Comparison of ENCODE assay signal across 21 mouse cellular contexts in the genomic region with DNA sequence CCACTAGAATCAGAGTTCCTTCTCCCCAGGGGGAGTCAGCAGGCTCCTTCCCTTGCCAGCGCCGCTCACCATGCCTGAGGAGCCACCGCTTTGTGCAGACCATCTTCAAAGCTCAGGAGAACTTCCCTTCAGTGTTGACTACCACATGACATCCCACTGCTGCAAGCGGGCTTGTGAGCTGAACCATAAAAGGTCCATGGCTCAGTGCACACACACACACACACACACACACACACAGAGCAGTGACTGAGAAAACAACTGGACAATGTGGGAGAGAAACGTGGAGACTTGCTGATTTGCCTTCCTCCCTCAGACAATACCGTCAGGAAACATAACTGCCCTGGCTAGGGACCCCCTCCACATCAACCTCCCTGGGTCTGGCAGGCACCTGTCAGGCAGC. TPM values are rescaled to one million over a fixed set of nuclear protein-coding genes. Genes with fewer than 3 reads are reported as not detected.
DNase-seq lines count a peak whose midpoint lies in the region; ATAC-seq and TF ChIP-seq lines count a peak whose summit lies in the region.
"Had no signal": no experiment of that assay in that cellular context is flagged by ENCODE, and none has a peak within 500 bp of the region (broad histone marks: within the 10 kb centered on the region; RNA-seq: fewer than 3 reads in every experiment).

No protein-coding gene starts in this region.

- peak; percentile 53 for DNase-seq in kidney, adult 2 months
- DNase-seq in kidney, postnatal 14 days, result peak; percentile 39
- DNase-seq in kidney, postnatal 25 days, result peak; percentile 39 to 69
- DNase-seq in adrenal gland, postnatal 36 days, result no peak
- no peak for DNase-seq in thymus, postnatal 10 days (ENCODE audit: low spot score in 2 of 2)
- DNase-seq: adrenal gland, adult 2 months; adrenal gland, postnatal 10 days; adrenal gland, postnatal 25 days; cerebellum, adult 11-12 months; cerebellum, adult 2 months; cerebellum, adult 9-10 months; cerebellum, postnatal 10 days; cerebellum, postnatal 25 days had no signal

- H3K27ac ChIP-seq in kidney, adult 2 months (ENCODE audit: insufficient read depth, low read depth, low read length), result no peak overlapping the region
- no peak overlapping the region for H3K27ac ChIP-seq in kidney, embryonic 15.5 days
- no peak overlapping the region for H3K27ac ChIP-seq in kidney, embryonic 16.5 days (ENCODE audit: low read length)
- H3K27ac ChIP-seq in kidney, embryonic 14.5 days (ENCODE audit: low read depth, low read length), result no peak overlapping the region
- H3K27ac ChIP-seq: embryonic facial prominence, embryonic 10.5 days; embryonic facial prominence, embryonic 12.5 days; forebrain, embryonic 13.5 days; forebrain, embryonic 15.5 days had no signal

- no peaks in the 10 kb centered on the region for H3K27me3 ChIP-seq in kidney, adult 2 months (replicated peaks; ENCODE audit: control insufficient read depth, insufficient read depth, low read length)
- no peaks in the 10 kb centered on the region for H3K27me3 ChIP-seq in kidney, embryonic 15.5 days
- no peaks in the 10 kb centered on the region for H3K27me3 ChIP-seq in kidney, embryonic 16.5 days (ENCODE audit: insufficient read depth, low read length)
- no peaks in the 10 kb centered on the region for H3K27me3 ChIP-seq in kidney, embryonic 14.5 days (ENCODE audit: control insufficient read depth, insufficient read depth, low read length)
- H3K27me3 ChIP-seq: embryonic facial prominence, embryonic 12.5 days; forebrain, embryonic 13.5 days; forebrain, embryonic 15.5 days had no signal

- no peaks in the 10 kb centered on the region for H3K9me3 ChIP-seq in kidney, embryonic 15.5 days (replicated peaks)
- no peaks in the 10 kb centered on the region for H3K9me3 ChIP-seq in kidney, embryonic 16.5 days (ENCODE audit: low read length)
- H3K9me3 ChIP-seq in kidney, embryonic 14.5 days (ENCODE audit: control insufficient read depth, low read length), result no peaks in the 10 kb centered on the region
- H3K9me3 ChIP-seq: embryonic facial prominence, embryonic 10.5 days; embryonic facial prominence, embryonic 12.5 days; forebrain, embryonic 13.5 days; forebrain, embryonic 15.5 days had no signal

- no peak overlapping the region for H3K9ac ChIP-seq in kidney, embryonic 15.5 days
- H3K9ac ChIP-seq in kidney, embryonic 16.5 days (replicated peaks; ENCODE audit: low read length), result no peak overlapping the region
- no peak overlapping the region for H3K9ac ChIP-seq in kidney, embryonic 14.5 days (ENCODE audit: low read depth, low read length)
- H3K9ac ChIP-seq: embryonic facial prominence, embryonic 12.5 days; forebrain, embryonic 13.5 days; forebrain, embryonic 15.5 days had no signal

- peaks cover 14% of the 10 kb centered on the region for H3K4me1 ChIP-seq in kidney, adult 2 months (ENCODE audit: control insufficient read depth, insufficient read depth, low read length)
- H3K4me1 ChIP-seq in kidney, embryonic 15.5 days, result peaks cover 21% of the 10 kb centered on the region
- peaks cover 5% of the 10 kb centered on the region for H3K4me1 ChIP-seq in kidney, embryonic 16.5 days (ENCODE audit: insufficient read depth, low read length)
- 0 out of 2 replicates have a peak, but pooled peaks cover 7% of the 10 kb centered on the region for H3K4me1 ChIP-seq in kidney, embryonic 14.5 days (ENCODE audit: control insufficient read depth, insufficient read depth, low read length)
- H3K4me1 ChIP-seq: embryonic facial prominence, embryonic 12.5 days had no signal

- H3K4me3 ChIP-seq in kidney, adult 2 months (ENCODE audit: insufficient read depth, low read depth, low read length), result no peak overlapping the region
- no peak overlapping the region for H3K4me3 ChIP-seq in kidney, embryonic 15.5 days (replicated peaks)
- H3K4me3 ChIP-seq in kidney, embryonic 16.5 days (ENCODE audit: low read length), result no peak overlapping the region
- H3K4me3 ChIP-seq in kidney, embryonic 14.5 days (ENCODE audit: low read length), result no peak overlapping the region
- H3K4me3 ChIP-seq: embryonic facial prominence, embryonic 10.5 days; embryonic facial prominence, embryonic 12.5 days; forebrain, embryonic 13.5 days; forebrain, embryonic 15.5 days had no signal

- WGBS in kidney, adult 2 months, result 54% methylated on average over 6 of the region's 6 CpGs
- WGBS in kidney, embryonic 15.5 days, result 37% methylated on average over 6 of the region's 6 CpGs
- WGBS in kidney, embryonic 16.5 days, result 47% methylated on average over 6 of the region's 6 CpGs
- WGBS in kidney, embryonic 14.5 days, result 47% methylated on average over 6 of the region's 6 CpGs

- no peaks in the 10 kb centered on the region for H3K36me3 ChIP-seq in kidney, adult 2 months (ENCODE audit: control insufficient read depth, insufficient read depth, low read length)
- H3K36me3 ChIP-seq in kidney, embryonic 15.5 days, result peaks cover 9% of the 10 kb centered on the region
- H3K36me3 ChIP-seq in kidney, embryonic 16.5 days (ENCODE audit: insufficient read depth, low read length), result peaks cover 2% of the 10 kb centered on the region; the same call in 1 of the 2 replicates
- H3K36me3 ChIP-seq in kidney, embryonic 14.5 days (ENCODE audit: control insufficient read depth, insufficient read depth, low read length), result peaks cover 11% of the 10 kb centered on the region; the same call in 1 of the 2 replicates
- H3K36me3 ChIP-seq: forebrain, embryonic 15.5 days had no signal

- H3K4me2 ChIP-seq in kidney, embryonic 15.5 days, result no peak overlapping the region
- H3K4me2 ChIP-seq in kidney, embryonic 16.5 days (replicated peaks; ENCODE audit: low read depth, low read length), result no peak overlapping the region
- H3K4me2 ChIP-seq in kidney, embryonic 14.5 days (replicated peaks; ENCODE audit: low read depth, low read length), result no peak overlapping the region
- H3K4me2 ChIP-seq: embryonic facial prominence, embryonic 12.5 days; forebrain, embryonic 13.5 days; forebrain, embryonic 15.5 days had no signal

- TF ChIP-seq POLR2A in kidney, adult 2 months (IDR thresholded peaks at IDR 0.05; ENCODE audit: low read depth, low read length), result no peak

- no peak for ATAC-seq in kidney, embryonic 15.5 days (replicated peaks; ENCODE audit: low FRiP score)
- peak; percentile 16; the same call in 1 of the 2 replicates for ATAC-seq in kidney, embryonic 16.5 days (ENCODE audit: low FRiP score, low TSS enrichment)
- ATAC-seq in kidney, embryonic 14.5 days (ENCODE audit: low FRiP score, low TSS enrichment), result no peak
- ATAC-seq: forebrain, embryonic 13.5 days; forebrain, embryonic 15.5 days had no signal

- no peak for TF ChIP-seq CTCF in kidney, adult 2 months (conservative IDR thresholded peaks at IDR 0.05; ENCODE audit: insufficient read depth, insufficient read length, low read depth, low read length)

RNA-seq across cellular contexts. Expression of gene Pdia5, which starts 21.7 kb away (rescaled TPM):
- 15.4 and 15.6 TPM in 2 replicates for polyA plus RNA-seq in kidney, adult 2 months (2012; rRNA removed)
- polyA plus RNA-seq in kidney, embryonic 15.5 days (2015; fragmentation: Nextera tagmentation; extraction: Ambion mirVana), result 49.4 and 52.8 TPM in 2 replicates
- polyA plus RNA-seq in kidney, embryonic 16.5 days (2015; fragmentation: Nextera tagmentation; extraction: Ambion mirVana), result 52.5 and 62.0 TPM in 2 replicates
- 20.8 and 29.5 TPM in 2 replicates for polyA plus RNA-seq in kidney, embryonic 14.5 days (2014; fragmentation: Nextera tagmentation; extraction: Ambion mirVana)
- 10 to 100 TPM; 18.6 to 21.4 TPM for total RNA-seq in adrenal gland, postnatal 36 days (2021)
- total RNA-seq: MEL had no signal

Comparison
In these comparisons a context has a peak if more than half of its experiments do, and no peak if none do; other contexts are left out.
1. DNase-seq: peak in kidney, adult 2 months (single experiment), kidney, postnatal 14 days (single experiment) and kidney, postnatal 25 days (2 of 2); none in adrenal gland, postnatal 36 days (0 of 2) and thymus, postnatal 10 days (0 of 2).